Mouse (Mus musculus) colon, adult 2 months (tissue): ENCODE data around the gene Tbc1d16. TPM values are rescaled to one million over a fixed set of nuclear protein-coding genes. Genes with fewer than 3 reads are reported as not detected.

Source experiments
- polyA plus RNA-seq: library from polyadenylated mRNA; depleted of rRNA; stranded (reverse); fragments of >200 nt; gene quantifications from 2 replicates; pipeline ENCODE4 v1.2.3, GENCODE M21; 2012; rRNA removed

The Tbc1d16 gene
- 11.8 and 12.7 TPM in 2 replicates for polyA plus RNA-seq

DNA sequence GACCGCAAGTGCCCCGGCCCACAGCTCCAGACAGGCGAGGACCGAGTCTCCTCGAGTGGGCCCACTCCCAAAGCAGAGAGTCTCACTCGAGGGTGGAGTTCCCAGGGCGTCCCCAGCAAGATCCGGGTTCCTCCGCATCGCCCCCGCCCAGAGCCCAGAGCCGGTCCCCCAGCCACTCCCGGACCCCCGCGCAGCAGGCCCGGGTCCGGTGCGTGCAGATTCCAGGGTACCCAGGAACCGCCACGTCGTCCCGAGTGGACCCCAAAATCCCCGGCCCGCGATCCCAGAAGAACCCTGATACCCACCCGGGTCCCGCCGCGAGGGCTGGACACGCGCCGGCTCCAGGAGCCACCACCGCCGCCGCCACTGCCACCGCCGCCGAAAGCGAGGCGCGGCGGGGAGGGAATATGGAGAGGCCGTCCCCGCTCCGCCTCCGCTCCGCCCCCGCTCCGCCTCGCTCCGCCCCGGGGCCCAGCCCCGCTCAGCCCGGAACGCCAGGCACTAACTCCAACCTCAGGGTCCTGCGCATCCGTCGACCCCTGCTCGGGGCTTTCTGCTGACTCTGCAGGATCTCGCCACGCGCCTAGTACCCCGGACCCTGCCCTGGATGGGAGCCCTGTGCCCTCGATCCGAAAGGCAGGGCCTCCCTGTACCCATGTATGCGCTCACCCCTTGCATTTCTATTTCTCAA lies at the start of gene Tbc1d16, which contains the start of gene Ccdc40:
Gene Tbc1d16 (minus strand): TSS at position 409 of the 691 bp plus-strand sequence.
Gene Ccdc40 (plus strand): TSS at position 482 of the 691 bp plus-strand sequence.

DNA sequence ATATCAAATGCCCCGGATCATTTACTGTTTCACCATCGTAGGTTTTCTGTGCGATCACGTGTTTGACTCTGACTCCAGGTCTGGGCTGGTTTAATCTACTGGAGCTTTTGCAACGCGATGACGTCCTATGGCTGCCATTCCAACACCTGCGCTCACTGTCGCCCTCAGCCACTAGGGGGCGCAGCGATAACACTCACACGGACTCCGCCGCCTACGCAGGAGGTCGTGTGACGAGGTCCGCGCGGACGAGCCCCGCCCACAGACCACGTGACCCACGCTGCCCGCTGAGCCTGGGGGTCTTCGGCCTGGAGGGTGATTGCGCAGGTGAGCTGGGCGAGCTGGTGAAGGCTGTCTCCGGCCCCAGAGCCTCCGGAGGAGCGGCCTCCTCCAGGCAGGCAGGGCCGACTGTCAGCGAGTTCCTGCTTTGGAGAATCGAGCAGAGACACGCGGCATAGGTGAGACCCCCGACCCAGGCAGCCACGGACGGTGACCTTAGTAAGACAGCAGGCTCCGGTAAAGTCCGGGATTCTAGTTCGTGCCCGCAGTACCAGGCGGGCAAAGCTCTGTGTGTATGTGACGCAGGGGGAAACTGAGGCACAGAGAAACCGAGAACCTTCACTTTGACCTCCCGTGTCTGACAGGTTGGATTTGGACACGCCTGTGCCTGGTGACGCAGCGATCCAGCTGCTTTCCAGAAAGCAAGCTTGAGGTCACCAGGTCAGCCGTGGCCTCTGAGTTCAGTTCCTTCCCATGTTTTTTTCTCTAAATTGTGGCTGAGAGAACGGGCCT lies 39.7 kb upstream of the Tbc1d16 start, which contains the start of gene Gaa:
Gene Gaa (plus strand): TSS at position 120 of the 789 bp plus-strand sequence.

Other genes starting within 250 kb of the Tbc1d16 start
- gene Enpp7, start 240.3 kb downstream of the Tbc1d16 start, polyA plus RNA-seq: not detected in 2 replicates
- gene Cbx2, start 205.5 kb downstream of the Tbc1d16 start, polyA plus RNA-seq: 3.3 and 3.7 TPM in 2 replicates
- gene Cbx8, start 187.5 kb downstream of the Tbc1d16 start, polyA plus RNA-seq: 4.0 and 4.8 TPM in 2 replicates
- gene Cbx4, start 142.3 kb downstream of the Tbc1d16 start, polyA plus RNA-seq: 8.7 and 10.0 TPM in 2 replicates
- gene Ccdc40, start 73 bp upstream of the Tbc1d16 start, polyA plus RNA-seq: 0.33 and 1.0 TPM in 2 replicates
- gene Gaa, start 39.4 kb upstream of the Tbc1d16 start, polyA plus RNA-seq: 131 and 143 TPM in 2 replicates
- 94.1 and 108 TPM in 2 replicates for gene Eif4a3, start 71.6 kb upstream of the Tbc1d16 start, polyA plus RNA-seq
- gene Card14, start 79.3 kb upstream of the Tbc1d16 start, polyA plus RNA-seq: 13.9 and 18.9 TPM in 2 replicates
- 35.1 and 36.8 TPM in 2 replicates for gene Sgsh, start 127.0 kb upstream of the Tbc1d16 start, polyA plus RNA-seq
- gene Slc26a11, start 127.1 kb upstream of the Tbc1d16 start, polyA plus RNA-seq: 12.4 and 23.1 TPM in 2 replicates
- 12.6 and 14.5 TPM in 2 replicates for gene Rnf213, start 164.6 kb upstream of the Tbc1d16 start, polyA plus RNA-seq